Mouse (Mus musculus): ENCODE data around the gene Nme8.

DNA sequence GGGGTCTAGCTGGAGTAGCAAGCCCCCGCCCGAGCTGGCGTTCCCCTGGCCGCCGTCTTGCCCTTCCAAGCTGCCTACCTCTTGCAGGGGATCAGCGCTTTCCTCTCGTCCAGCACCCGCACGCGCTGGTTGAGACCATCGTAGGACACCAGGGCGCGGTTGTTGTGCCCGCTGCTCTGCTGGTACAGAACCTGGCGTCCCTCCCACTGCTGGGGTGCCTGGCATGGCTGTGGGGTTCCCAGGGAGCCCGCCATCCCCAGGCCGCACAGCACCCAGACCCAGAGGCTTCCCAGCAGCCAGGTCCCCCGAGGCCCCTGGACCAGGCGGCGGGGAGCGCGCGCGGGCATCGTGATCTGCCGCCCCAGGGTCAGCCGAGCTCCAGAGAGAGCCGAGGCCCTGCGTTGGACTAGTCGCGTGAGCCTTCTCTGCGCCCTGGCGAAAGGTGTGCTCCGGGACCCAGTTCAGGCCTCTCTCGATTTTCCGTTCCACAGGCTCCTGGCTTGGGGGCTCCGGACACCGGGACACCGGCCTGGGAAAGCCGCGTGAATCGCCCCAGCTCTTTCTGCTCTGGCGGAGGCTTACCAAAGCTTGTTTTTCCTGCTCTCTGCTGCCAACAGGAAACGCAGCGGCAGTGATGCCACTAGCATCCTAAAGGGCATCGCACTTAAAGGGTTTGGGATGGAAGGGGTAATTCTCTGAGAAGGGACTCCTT lies 78.2 kb downstream of the Nme8 start, which contains the start of gene Epdr1:
- TF ChIP-seq FLI1 (IDR thresholded peaks at IDR 0.05; ENCODE audit: low read length) (no peak), GATA1 (IDR thresholded peaks at IDR 0.05; ENCODE audit: borderline replicate concordance, low read length) (no peak)
